Mouse (Mus musculus) liver, embryonic 12.5 days (tissue): ENCODE data around the gene Numa1. TPM values are rescaled to one million over a fixed set of nuclear protein-coding genes. Genes with fewer than 3 reads are reported as not detected.

Experiments used
- polyA plus RNA-seq: library from polyadenylated mRNA; unstranded; fragments of >200 nt; fragmentation: Nextera tagmentation; extraction: Ambion mirVana; gene quantifications from 2 replicates; pipeline ENCODE4 v1.2.1, GENCODE M21; 2016

Gene Numa1
- polyA plus RNA-seq, 1 experiment from 2014 or later: 48.7 TPM

Other genes starting within 250 kb of the Numa1 start
- 0.07 and 0.08 TPM in 2 replicates for gene Phox2a, start 115.8 kb upstream of the Numa1 start, polyA plus RNA-seq
- 6.9 and 7.4 TPM in 2 replicates for gene Inppl1, start 95.9 kb upstream of the Numa1 start, polyA plus RNA-seq
- 3.0 and 3.2 TPM in 2 replicates for gene Folr2, start 76.9 kb upstream of the Numa1 start, polyA plus RNA-seq
- gene Anapc15, start 70.4 kb upstream of the Numa1 start, polyA plus RNA-seq: 72.0 and 82.2 TPM in 2 replicates
- 0.50 and 0.70 TPM in 2 replicates for gene Folr1, start 63.3 kb upstream of the Numa1 start, polyA plus RNA-seq
- 82.3 and 82.5 TPM in 2 replicates for gene Lamtor1, start 28.2 kb upstream of the Numa1 start, polyA plus RNA-seq
- gene Tomt, start 27.8 kb upstream of the Numa1 start, polyA plus RNA-seq: 0.14 and 0.30 TPM in 2 replicates
- gene Lrrc51, start 216 bp upstream of the Numa1 start, polyA plus RNA-seq: 2.8 and 3.6 TPM in 2 replicates
- 4.5 and 4.9 TPM in 2 replicates for gene Il18bp, start 84.6 kb downstream of the Numa1 start, polyA plus RNA-seq
- gene Rnf121, start 131.4 kb downstream of the Numa1 start, polyA plus RNA-seq: 12.7 and 13.4 TPM in 2 replicates
- 20.2 and 21.0 TPM in 2 replicates for gene Xndc1, start 131.4 kb downstream of the Numa1 start, polyA plus RNA-seq
- gene Xntrpc, start 131.6 kb downstream of the Numa1 start, polyA plus RNA-seq: 0.33 and 0.41 TPM in 2 replicates
- not detected in 2 replicates for gene Trpc2, start 149.0 kb downstream of the Numa1 start, polyA plus RNA-seq
- 0.12 and 0.42 TPM in 2 replicates for gene Art1, start 167.6 kb downstream of the Numa1 start, polyA plus RNA-seq
- gene Art5, start 175.4 kb downstream of the Numa1 start, polyA plus RNA-seq: 0.18 and 0.36 TPM in 2 replicates
- gene Chrna10, start 182.7 kb downstream of the Numa1 start, polyA plus RNA-seq: not detected in 2 replicates